Mouse (Mus musculus): ENCODE results near the gene Mfsd13b.
"Not testable (repeated sequence)": the region's sequence is repeated elsewhere in the genome, so short reads cannot be mapped to it uniquely, and the experiment has no call there.

The Mfsd13b gene

GRCm38 (mm10) chr7:120991191-120991590, 8.9 kb downstream of the Mfsd13b start:
- no peak for DNase-seq

GRCm38 (mm10) chr7:120999021-120999530, 16.8 kb downstream of the Mfsd13b start:
- no peak for DNase-seq

- DNase-seq: no peak
These were observed 17.9 kb downstream of the Mfsd13b start for GRCm38 (mm10) chr7:121000065-121000822.

GRCm38 (mm10) chr7:121001879-121002278, 19.6 kb downstream of the Mfsd13b start:
- no peak for DNase-seq

GRCm38 (mm10) chr7:121002407-121002928, 20.2 kb downstream of the Mfsd13b start:
- no peak for DNase-seq

- DNase-seq: no peak
These were observed 21.6 kb downstream of the Mfsd13b start for GRCm38 (mm10) chr7:121003793-121004418.

- no peak for DNase-seq
These were observed 29.7 kb downstream of the Mfsd13b start for GRCm38 (mm10) chr7:121011794-121012689.

GRCm38 (mm10) chr7:121014486-121014885, 32.2 kb downstream of the Mfsd13b start:
- DNase-seq: peak; percentile 18

- peak; percentile 7 for DNase-seq
These were observed 36.5 kb downstream of the Mfsd13b start for GRCm38 (mm10) chr7:121018778-121019177.

- DNase-seq: peak; percentile 70
These were observed 38.0 kb downstream of the Mfsd13b start for GRCm38 (mm10) chr7:121020277-121020676.

GRCm38 (mm10) chr7:121025221-121026008, 43.1 kb downstream of the Mfsd13b start:
- peak; percentile 22 for DNase-seq

GRCm38 (mm10) chr7:121026300-121026699, 44.0 kb downstream of the Mfsd13b start:
- DNase-seq: peak; percentile 14

GRCm38 (mm10) chr7:121029947-121030346, 47.6 kb downstream of the Mfsd13b start:
- not testable (repeated sequence) for DNase-seq

- DNase-seq: peak; percentile 100
These were observed 51.7 kb downstream of the Mfsd13b start, which contains the start of gene Mettl9 for GRCm38 (mm10) chr7:121033856-121034652. Gene Mettl9 (plus strand): TSS chr7:121034445.

- DNase-seq: no peak
These were observed 52.4 kb downstream of the Mfsd13b start for GRCm38 (mm10) chr7:121034701-121035141.

GRCm38 (mm10) chr7:121035161-121035721, 52.9 kb downstream of the Mfsd13b start:
- DNase-seq: peak; percentile 94

- DNase-seq: no peak
These were observed 58.3 kb downstream of the Mfsd13b start for GRCm38 (mm10) chr7:121040595-121040994.

- DNase-seq: peak; percentile 43
These were observed 59.7 kb downstream of the Mfsd13b start for GRCm38 (mm10) chr7:121041989-121042388.

GRCm38 (mm10) chr7:121043004-121043403, 60.7 kb downstream of the Mfsd13b start:
- DNase-seq: peak; percentile 9

- DNase-seq: peak; percentile 22
These were observed 61.2 kb downstream of the Mfsd13b start for GRCm38 (mm10) chr7:121043510-121043909.

Measured in heart, adult 11 months (tissue).